Mouse (Mus musculus) midbrain, postnatal 0 days (tissue): Measurements from ENCODE around the gene Sp110. TPM values are rescaled to one million over a fixed set of nuclear protein-coding genes. Genes with fewer than 3 reads are reported as not detected.
"Not testable (repeated sequence)": the region's sequence is repeated elsewhere in the genome, so short reads cannot be mapped to it uniquely, and the experiment has no call there.

Experiments
- ATAC-seq: fragments of 200-750 bp; cut with Nextera tagmentation; 2 replicates; pipeline ENCODE4 v1.8.0; 2017; ENCODE audit warnings: moderate number of reproducible peaks, mild to moderate bottlenecking, moderate TSS enrichment, moderate library complexity; ENCODE audit not compliant: low FRiP score
- DNase-seq: peaks from one replicate; pipeline ENCODE4 v3.0.0-alpha.2; 2015; ENCODE audit warnings: low spot score
- H3K27ac ChIP-seq: fragments of 300-500 bp; sonication (generic); 2 replicates; pipeline ENCODE4 v1.5.1; 2014; ENCODE audit warnings: low read depth, mild to moderate bottlenecking, low read length, mixed read lengths
- H3K27me3 ChIP-seq: fragments of 300-500 bp; sonication (generic); 2 replicates; pipeline ENCODE4 v1.6.1; 2014; ENCODE audit warnings: low read length, control low read depth, mixed read lengths; ENCODE audit not compliant: insufficient read depth
- H3K36me3 ChIP-seq: fragments of 300-500 bp; sonication (generic); 2 replicates; pipeline ENCODE4 v1.6.1; 2014; ENCODE audit warnings: low read length, control low read depth, mixed read lengths; ENCODE audit not compliant: insufficient read depth
- H3K4me1 ChIP-seq: fragments of 300-500 bp; sonication (generic); 2 replicates; pipeline ENCODE4 v1.6.1; 2014; ENCODE audit warnings: mild to moderate bottlenecking, control low read depth, antibody characterized with exemption, low read length, mixed read lengths; ENCODE audit not compliant: insufficient read depth
- H3K4me2 ChIP-seq: fragments of 300-500 bp; sonication (generic); 2 replicates; pipeline ENCODE4 v1.6.1; 2014; ENCODE audit warnings: low read depth, mild to moderate bottlenecking, low read length, mixed read lengths; ENCODE audit not compliant: poor library complexity, severe bottlenecking
- H3K4me3 ChIP-seq: fragments of 300-500 bp; sonication (generic); 2 replicates; pipeline ENCODE4 v1.5.1; 2014; ENCODE audit warnings: low read depth, mild to moderate bottlenecking, low read length, moderate library complexity
- H3K9ac ChIP-seq: fragments of 300-500 bp; sonication (generic); replicated peaks from 2 replicates; pipeline ENCODE4 v1.6.1; 2014; ENCODE audit warnings: mild to moderate bottlenecking, low read length, moderate library complexity, mixed read lengths; ENCODE audit not compliant: poor library complexity, severe bottlenecking
- H3K9me3 ChIP-seq: fragments of 300-500 bp; sonication (generic); 2 replicates; pipeline ENCODE4 v1.6.1; 2016; ENCODE audit warnings: low read length, control low read depth
- WGBS: fragments of 180-500 bp; shearing (Covaris S2); extraction: QIAGEN DNeasy Blood & Tissue Kit; methylation state at CpG from one replicate; pipeline ENCODE4 v1.1.7; 2014; 5-methylcytosine and 5-hydroxymethylcytosine counted together
- polyA plus RNA-seq: library from polyadenylated mRNA; unstranded; fragments of >200 nt; fragmentation: Nextera tagmentation; extraction: Ambion mirVana; gene quantifications from 2 replicates; pipeline ENCODE4 v1.2.1, GENCODE M21; 2015
- total RNA-seq: library from RNA; depleted of rRNA; stranded (reverse); fragments of >200 nt; gene quantifications from 2 replicates; pipeline ENCODE4 v1.2.3, GENCODE M21; 2014

Sp110 gene
- total and polyA plus RNA-seq, 2 experiments from 2014 or later = 0.89 to 1.0 TPM

GRCm38 (mm10) chr1:85579199-85580147 is 19.1 kb downstream of the Sp110 start:
- H3K27ac ChIP-seq, H3K27me3 ChIP-seq, H3K4me3 ChIP-seq, DNase-seq, H3K4me1 ChIP-seq, H3K36me3 ChIP-seq, H3K9ac ChIP-seq, H3K4me2 ChIP-seq, H3K9me3 ChIP-seq: not testable (repeated sequence)
- 0 out of 2 replicates have a peak, but pooled peaks have one; percentile 41 for ATAC-seq
- 66% methylated on average over 6 of the region's 7 CpGs for WGBS

DNA sequence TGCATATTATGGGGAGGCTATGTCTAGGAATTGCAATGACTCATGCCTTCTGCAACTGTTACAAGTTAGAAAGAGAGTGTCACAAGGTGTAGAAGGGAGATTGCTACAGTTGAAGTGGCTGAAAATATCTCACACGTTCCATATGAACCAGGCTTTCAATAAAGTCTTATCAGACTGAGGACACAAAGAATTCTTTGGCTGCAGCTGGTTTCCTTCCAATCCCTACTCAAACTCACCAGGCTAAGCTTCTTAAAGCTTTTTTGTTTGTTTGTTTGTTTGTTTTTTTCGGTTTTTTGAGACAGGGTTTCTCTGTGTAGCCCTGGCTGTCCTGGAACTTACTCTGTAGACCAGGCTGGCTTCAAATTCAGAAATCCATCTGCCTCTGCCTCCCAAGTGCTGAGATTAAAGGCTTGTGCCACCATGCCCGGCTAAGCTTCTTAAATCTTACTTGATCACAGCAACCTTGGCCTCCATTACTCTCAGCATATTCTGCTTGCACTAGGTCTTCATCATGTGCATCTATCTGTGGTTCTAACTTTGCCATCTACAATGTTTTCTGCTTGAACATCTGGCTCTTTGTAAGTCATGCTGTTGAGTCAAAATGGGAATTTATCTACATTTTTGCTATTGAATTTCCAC is 20.1 kb downstream of the Sp110 start:
- 47% methylated on average over 2 of the region's 3 CpGs for WGBS
- not testable (repeated sequence) for H3K4me1 ChIP-seq, H3K9me3 ChIP-seq, H3K9ac ChIP-seq, H3K27me3 ChIP-seq, H3K27ac ChIP-seq, H3K4me2 ChIP-seq, H3K36me3 ChIP-seq, H3K4me3 ChIP-seq, DNase-seq, ATAC-seq

DNA sequence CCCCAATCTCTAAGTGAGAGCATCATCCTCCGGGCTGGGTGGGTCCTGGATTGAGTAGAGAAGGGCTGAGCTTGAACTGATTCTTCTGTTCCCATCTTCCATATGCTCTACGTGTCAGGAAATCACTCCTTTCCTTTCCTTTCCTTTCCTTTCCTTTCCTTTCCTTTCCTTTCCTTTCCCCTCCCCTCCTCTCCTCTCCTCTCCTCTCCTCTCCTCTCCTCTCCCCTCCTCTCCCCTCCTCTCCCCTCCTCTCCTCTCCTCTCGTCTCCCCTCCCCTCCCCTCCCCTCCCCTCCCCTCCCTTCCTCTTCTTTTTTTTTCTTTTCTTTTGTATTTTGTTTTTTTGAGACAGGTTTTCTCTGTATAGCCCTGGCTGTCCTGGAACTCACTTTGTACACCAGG is 23.2 kb downstream of the Sp110 start, which contains the start of gene G530012D18Rik:
TSS of gene G530012D18Rik (plus strand) at position 301 of the 400 bp plus-strand sequence.
- H3K36me3 ChIP-seq, H3K9ac ChIP-seq, H3K27ac ChIP-seq, H3K4me3 ChIP-seq, ATAC-seq, H3K4me1 ChIP-seq, DNase-seq, H3K4me2 ChIP-seq, H3K9me3 ChIP-seq, H3K27me3 ChIP-seq: not testable (repeated sequence)
- WGBS = 70% methylated on average over 2 of the region's 3 CpGs

DNA sequence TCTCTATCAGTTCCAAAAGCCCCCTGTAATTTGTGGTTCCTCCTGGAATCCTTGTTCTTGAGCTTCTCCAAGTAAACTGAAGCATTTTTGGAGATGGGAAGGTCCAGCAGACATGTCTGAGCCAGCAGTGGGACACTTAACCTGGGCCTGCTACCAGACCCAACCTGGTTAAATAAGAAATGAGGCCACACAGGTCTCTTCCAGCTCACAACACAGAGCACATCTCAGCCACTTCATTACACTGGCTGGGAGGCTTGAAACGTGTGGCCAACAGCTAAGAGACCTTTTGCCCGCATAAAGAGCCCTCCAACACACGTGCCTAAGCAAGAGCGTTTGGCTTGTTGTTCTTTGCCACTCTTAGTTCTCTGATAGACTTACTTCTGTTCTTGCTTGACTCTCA is 25.1 kb downstream of the Sp110 start:
- not testable (repeated sequence) for H3K27ac ChIP-seq, H3K4me1 ChIP-seq, H3K27me3 ChIP-seq, ATAC-seq, H3K9me3 ChIP-seq, DNase-seq, H3K4me3 ChIP-seq, H3K4me2 ChIP-seq, H3K36me3 ChIP-seq, H3K9ac ChIP-seq
- 64% methylated on average over 4 of the region's 4 CpGs for WGBS

DNA sequence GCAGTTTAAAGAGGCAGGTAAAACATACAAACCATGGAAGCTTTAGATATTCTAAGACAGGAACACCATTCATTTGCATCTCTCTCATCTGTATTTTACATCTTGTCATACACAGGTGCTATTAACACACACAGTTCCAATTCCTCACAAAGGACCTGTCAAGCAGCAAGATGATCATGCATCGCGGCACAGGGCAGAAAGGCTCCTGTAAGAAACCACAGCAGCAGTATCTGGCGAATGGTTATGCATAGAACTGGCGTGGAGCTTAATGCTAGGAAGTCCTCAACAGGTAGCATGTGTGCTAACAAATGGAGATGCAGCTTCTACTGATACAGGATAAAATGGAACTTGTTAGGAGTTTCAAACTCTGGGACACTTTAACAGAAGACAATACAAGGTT is 43.4 kb downstream of the Sp110 start:
- not testable (repeated sequence) for H3K27ac ChIP-seq, H3K9me3 ChIP-seq, H3K36me3 ChIP-seq, H3K4me3 ChIP-seq, H3K27me3 ChIP-seq, ATAC-seq, DNase-seq, H3K4me2 ChIP-seq, H3K9ac ChIP-seq, H3K4me1 ChIP-seq
- WGBS = 85% methylated on average over 4 of the region's 4 CpGs

GRCm38 (mm10) chr1:85546442-85546841 is 52.2 kb downstream of the Sp110 start:
- H3K9ac ChIP-seq, H3K4me1 ChIP-seq, H3K4me3 ChIP-seq, ATAC-seq, H3K27ac ChIP-seq, DNase-seq, H3K36me3 ChIP-seq, H3K9me3 ChIP-seq, H3K27me3 ChIP-seq, H3K4me2 ChIP-seq: not testable (repeated sequence)

DNA sequence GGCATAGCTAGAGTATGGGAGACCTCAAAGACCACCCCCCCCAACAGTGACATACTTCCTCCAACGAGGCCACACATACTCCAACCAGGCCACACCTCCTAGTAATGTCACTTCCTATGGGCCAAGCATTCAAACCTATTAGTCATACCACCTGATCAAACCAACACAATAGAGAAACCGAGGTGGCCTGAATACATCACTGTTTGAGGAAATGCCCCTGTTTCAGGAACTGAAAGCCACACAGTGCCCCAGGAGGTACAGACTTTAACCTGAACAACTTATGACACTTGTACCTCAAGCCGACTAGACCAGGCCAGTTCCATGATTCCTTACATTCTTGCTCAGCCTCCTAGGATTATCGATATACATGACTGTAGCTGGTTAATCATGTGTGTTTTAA is 54.8 kb downstream of the Sp110 start:
- ATAC-seq, H3K27ac ChIP-seq: not testable (repeated sequence)
- WGBS = 83% methylated on average over 3 of the region's 4 CpGs

GRCm38 (mm10) chr1:85528451-85529110 is 70.0 kb downstream of the Sp110 start:
- H3K4me1 ChIP-seq, H3K27ac ChIP-seq, H3K9ac ChIP-seq, H3K27me3 ChIP-seq, H3K9me3 ChIP-seq, H3K36me3 ChIP-seq, ATAC-seq, H3K4me3 ChIP-seq, H3K4me2 ChIP-seq: not testable (repeated sequence)
- 77% methylated on average over 13 of the region's 15 CpGs for WGBS
- peak; percentile 0 for DNase-seq

More for the DNA sequence above, 54.8 kb downstream of the Sp110 start:
- H3K27me3 ChIP-seq, DNase-seq, H3K9me3 ChIP-seq, H3K4me3 ChIP-seq, H3K36me3 ChIP-seq, H3K4me2 ChIP-seq, H3K9ac ChIP-seq, H3K4me1 ChIP-seq: not testable (repeated sequence)
